ENCODE assay signal across 18 mouse cellular contexts in the genomic region with DNA sequence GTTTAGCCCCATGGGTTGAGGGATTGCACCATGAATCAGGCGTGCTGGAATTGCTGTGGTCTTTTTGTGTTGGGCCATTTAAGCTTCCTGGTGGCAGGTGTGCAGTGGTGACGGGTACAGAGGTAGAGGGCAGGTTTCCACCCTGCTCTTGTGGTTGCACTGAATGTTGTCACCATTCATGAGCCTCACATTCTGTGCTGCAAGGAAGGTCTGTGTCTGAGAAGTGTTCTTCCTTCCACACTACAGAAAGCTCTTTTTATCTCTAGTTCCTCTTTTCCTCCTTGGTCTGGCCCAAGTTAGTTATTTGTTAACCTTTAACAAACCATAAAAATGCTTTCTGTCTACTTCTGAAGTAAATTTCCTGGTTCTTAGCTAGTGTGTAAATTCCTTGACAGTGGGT. TPM values are rescaled to one million over a fixed set of nuclear protein-coding genes. Genes with fewer than 3 reads are reported as not detected.
A peak's percentile ranks its signal among the peaks of the same experiment; 100 is the strongest.
DNase-seq lines count a peak whose midpoint lies in the region; ATAC-seq lines count a peak whose summit lies in the region.
"Had no signal": no experiment of that assay in that cellular context is flagged by ENCODE, and none has a peak within 500 bp of the region (broad histone marks: within the 10 kb centered on the region; RNA-seq: fewer than 3 reads in every experiment).

No protein-coding gene starts in this region.

- 38% methylated on average over 2 of the region's 2 CpGs for WGBS in large intestine, adult 2 months

- peak; percentile 62 for ATAC-seq in common myeloid progenitor, adult 5-6 weeks (replicated peaks; ENCODE audit: low read depth, poor library complexity, severe bottlenecking)
- ATAC-seq: forebrain, embryonic 15.5 days; lung, postnatal 0 days had no signal

- DNase-seq in thymus, postnatal 0 days (ENCODE audit: low spot score): peak; percentile 39
- no peak for DNase-seq in thymus, postnatal 10 days (ENCODE audit: low spot score in 2 of 2)
- DNase-seq in large intestine, adult 2 months (ENCODE audit: low read depth, low spot score): peak; percentile 46
- DNase-seq in adrenal gland, postnatal 36 days: no peak
- no peak for DNase-seq in cerebellum, adult 11-12 months
- no peak for DNase-seq in retina, postnatal 1 day
- DNase-seq: adrenal gland, postnatal 25 days; cerebellum, adult 11 months; heart, postnatal 4 days; kidney, postnatal 4 days; layer of hippocampus, adult 9-11 months; left cerebral cortex, postnatal 4 days; liver; right cerebral cortex, postnatal 14 days; thymus, postnatal 4 days had no signal

RNA-seq across cellular contexts. Expression of gene Tstd2, which starts 25.5 kb away (rescaled TPM):
- 23.1 and 30.3 TPM in 2 replicates for polyA plus RNA-seq in thymus, postnatal 0 days (2015; fragmentation: Nextera tagmentation; extraction: Ambion mirVana)
- 24.1 and 38.2 TPM in 2 replicates for total RNA-seq in common myeloid progenitor, adult 5-6 weeks (2017)
- polyA plus RNA-seq in large intestine, adult 2 months (2012; rRNA removed): 11.0 and 15.0 TPM in 2 replicates
- total RNA-seq in adrenal gland, postnatal 36 days (2021): 10 to 100 TPM; 29.4 to 29.5 TPM

RNA-seq across cellular contexts. Expression of gene Ncbp1, which starts 25.6 kb away (rescaled TPM):
- polyA plus RNA-seq in thymus, postnatal 0 days (2015; fragmentation: Nextera tagmentation; extraction: Ambion mirVana): 88.5 and 94.7 TPM in 2 replicates
- total RNA-seq in common myeloid progenitor, adult 5-6 weeks (2017): 128 and 137 TPM in 2 replicates
- polyA plus RNA-seq in large intestine, adult 2 months (2012; rRNA removed): 19.0 and 20.7 TPM in 2 replicates
- 10 to 100 TPM; 48.5 to 49.5 TPM for total RNA-seq in adrenal gland, postnatal 36 days (2021)

RNA-seq across cellular contexts. Expression of gene Xpa, which starts 32.1 kb away (rescaled TPM):
- 33.5 and 37.4 TPM in 2 replicates for polyA plus RNA-seq in thymus, postnatal 0 days (2015; fragmentation: Nextera tagmentation; extraction: Ambion mirVana)
- total RNA-seq in common myeloid progenitor, adult 5-6 weeks (2017): 33.2 and 41.7 TPM in 2 replicates
- polyA plus RNA-seq in large intestine, adult 2 months (2012; rRNA removed): 8.7 and 15.8 TPM in 2 replicates
- 10 to 100 TPM; 14.1 to 18.3 TPM for total RNA-seq in adrenal gland, postnatal 36 days (2021)

Comparison
In these comparisons a context has a peak if more than half of its experiments do, and no peak if none do; other contexts are left out.
1. DNase-seq: peak in thymus, postnatal 0 days (single experiment) and large intestine, adult 2 months (single experiment); none in thymus, postnatal 10 days (0 of 2), adrenal gland, postnatal 36 days (0 of 2), cerebellum, adult 11-12 months (single experiment) and retina, postnatal 1 day (single experiment).